In genomic region chr16:44546831-44547230, GRCm38 (mm10) we compare ENCODE assay signal across 15 mouse cellular contexts. TPM values are rescaled to one million over a fixed set of nuclear protein-coding genes. Genes with fewer than 3 reads are reported as not detected.
A peak's percentile ranks its signal among the peaks of the same experiment; 100 is the strongest.
DNase-seq lines count a peak whose midpoint lies in the region; ATAC-seq lines count a peak whose summit lies in the region.
"Had no signal": no experiment of that assay in that cellular context is flagged by ENCODE, and none has a peak within 500 bp of the region (broad histone marks: within the 10 kb centered on the region; RNA-seq: fewer than 3 reads in every experiment).

No protein-coding gene starts in this region.

- no peak for ATAC-seq in midbrain, embryonic 14.5 days (ENCODE audit: low FRiP score, low TSS enrichment)
- no peak for ATAC-seq in midbrain, embryonic 11.5 days (ENCODE audit: low FRiP score)
- no peak for ATAC-seq in frontal cortex, adult (ENCODE audit: low TSS enrichment)
- ATAC-seq: intestine, embryonic 16.5 days; liver, embryonic 12.5 days; lung, postnatal 0 days had no signal

- no peaks in the 10 kb centered on the region for H3K36me3 ChIP-seq in midbrain, embryonic 14.5 days (ENCODE audit: control insufficient read depth, insufficient read depth, low read length)
- H3K36me3 ChIP-seq in midbrain, embryonic 11.5 days (ENCODE audit: control insufficient read depth, insufficient read depth, low read length) = peaks cover 5% of the 10 kb centered on the region; the same call in 1 of the 2 replicates
- H3K36me3 ChIP-seq: liver, embryonic 12.5 days had no signal

- no peak overlapping the region for H3K27ac ChIP-seq in midbrain, embryonic 14.5 days (replicated peaks; ENCODE audit: low read depth, low read length)
- no peak overlapping the region; the same call in 1 of the 2 replicates for H3K27ac ChIP-seq in midbrain, embryonic 11.5 days (ENCODE audit: low read depth, low read length)
- H3K27ac ChIP-seq: liver, embryonic 12.5 days had no signal

- DNase-seq in cerebellum, adult 9-11 months = peak; percentile 22
- DNase-seq in cerebellum, adult 11-12 months = no peak
- DNase-seq in midbrain, embryonic 14.5 days = no peak
- DNase-seq in midbrain, embryonic 11.5 days (ENCODE audit: low spot score, missing footprints) = no peak
- peak; percentile 32 for DNase-seq in induced T-regulatory cell, adult 2 months (ENCODE audit: low read depth)
- DNase-seq in thymus, postnatal 4 days = peak; percentile 44
- no peak for DNase-seq in layer of hippocampus, adult 9-10 months (ENCODE audit: low spot score)
- DNase-seq: adrenal gland, postnatal 36 days; B cell, adult 2 months; heart, postnatal 4 days; kidney, postnatal 14 days had no signal

- peak overlapping the region; percentile 11; the same call in 1 of the 2 replicates for H3K4me2 ChIP-seq in midbrain, embryonic 14.5 days (ENCODE audit: low read length)
- H3K4me2 ChIP-seq in midbrain, embryonic 11.5 days = no peak overlapping the region; the same call in 1 of the 2 replicates
- H3K4me2 ChIP-seq: liver, embryonic 12.5 days had no signal

- no peak overlapping the region for H3K9ac ChIP-seq in midbrain, embryonic 14.5 days (replicated peaks; ENCODE audit: low read length)
- no peak overlapping the region for H3K9ac ChIP-seq in midbrain, embryonic 11.5 days (ENCODE audit: low read length)
- H3K9ac ChIP-seq: liver, embryonic 12.5 days had no signal

- WGBS in midbrain, embryonic 14.5 days = 57% methylated on average over 8 of the region's 8 CpGs
- 78% methylated on average over 8 of the region's 8 CpGs for WGBS in midbrain, embryonic 11.5 days

- H3K4me1 ChIP-seq in midbrain, embryonic 14.5 days (ENCODE audit: control insufficient read depth, insufficient read depth, low read length) = peaks cover 78% of the 10 kb centered on the region
- peaks cover 80% of the 10 kb centered on the region for H3K4me1 ChIP-seq in midbrain, embryonic 11.5 days (ENCODE audit: control insufficient read depth, insufficient read depth, low read length)
- H3K4me1 ChIP-seq: liver, embryonic 12.5 days had no signal

- H3K9me3 ChIP-seq in midbrain, embryonic 14.5 days (ENCODE audit: control insufficient read depth, low read length) = no peaks in the 10 kb centered on the region
- no peaks in the 10 kb centered on the region for H3K9me3 ChIP-seq in midbrain, embryonic 11.5 days (ENCODE audit: control insufficient read depth, low read length)
- H3K9me3 ChIP-seq: liver, embryonic 12.5 days had no signal

- H3K4me3 ChIP-seq in midbrain, embryonic 14.5 days (replicated peaks; ENCODE audit: low read depth, low read length) = no peak overlapping the region
- H3K4me3 ChIP-seq in midbrain, embryonic 11.5 days (ENCODE audit: low read depth, low read length) = no peak overlapping the region
- H3K4me3 ChIP-seq: liver, embryonic 12.5 days had no signal

- H3K27me3 ChIP-seq in midbrain, embryonic 14.5 days (ENCODE audit: control insufficient read depth, insufficient read depth, low read length) = no peaks in the 10 kb centered on the region
- no peaks in the 10 kb centered on the region for H3K27me3 ChIP-seq in midbrain, embryonic 11.5 days (ENCODE audit: control insufficient read depth, insufficient read depth, low read length)
- H3K27me3 ChIP-seq: liver, embryonic 12.5 days had no signal

RNA-seq across cellular contexts. Expression of gene Boc, which starts 11.9 kb away (rescaled TPM):
- polyA plus RNA-seq in midbrain, embryonic 14.5 days (2014; fragmentation: Nextera tagmentation; extraction: Ambion mirVana) = 14.1 and 22.6 TPM in 2 replicates
- polyA plus RNA-seq in midbrain, embryonic 11.5 days (2014; fragmentation: Nextera tagmentation; extraction: Ambion mirVana) = 37.8 and 44.7 TPM in 2 replicates

Comparison
In these comparisons a context has a peak if more than half of its experiments do, and no peak if none do; other contexts are left out.
1. DNase-seq: peak in cerebellum, adult 9-11 months (single experiment), induced T-regulatory cell, adult 2 months (single experiment) and thymus, postnatal 4 days (single experiment); none in cerebellum, adult 11-12 months (single experiment), midbrain, embryonic 14.5 days (single experiment), midbrain, embryonic 11.5 days (single experiment) and layer of hippocampus, adult 9-10 months (single experiment).